Mouse (Mus musculus) heart, adult 2 months (tissue): ENCODE data around the gene Lman1l.

Experiments used
- CTCF ChIP-seq: fragments of 200-600 bp; IDR thresholded peaks from 2 replicates; pipeline ENCODE4 v1.8.1; 2022; ENCODE audit warnings: antibody characterized with exemption, mild to moderate bottlenecking, moderate library complexity
- POLR2A ChIP-seq: fragments of 200-500 bp; IDR thresholded peaks from 2 replicates; pipeline ENCODE4 v1.6.1; 2011; ENCODE audit warnings: mild to moderate bottlenecking, low read depth, low read length, control low read depth; ENCODE audit not compliant: insufficient read depth

GRCm38 (mm10) chr9:57593454-57594173 is 27.0 kb downstream of the Lman1l start:
- TF ChIP-seq CTCF, result no peak
- TF ChIP-seq POLR2A, result no peak
